Mouse (Mus musculus) lung, postnatal 0 days (tissue): ENCODE data around the gene Rhoj.

Experiments
- CTCF ChIP-seq: IDR thresholded peaks from 2 replicates; pipeline ENCODE4 v1.5.1; 2016; ENCODE audit warnings: antibody characterized with exemption, mild to moderate bottlenecking
- EP300 ChIP-seq: IDR thresholded peaks from 2 replicates; pipeline ENCODE4 v1.6.1; 2016; ENCODE audit warnings: antibody characterized with exemption, mild to moderate bottlenecking, control low read depth

DNA sequence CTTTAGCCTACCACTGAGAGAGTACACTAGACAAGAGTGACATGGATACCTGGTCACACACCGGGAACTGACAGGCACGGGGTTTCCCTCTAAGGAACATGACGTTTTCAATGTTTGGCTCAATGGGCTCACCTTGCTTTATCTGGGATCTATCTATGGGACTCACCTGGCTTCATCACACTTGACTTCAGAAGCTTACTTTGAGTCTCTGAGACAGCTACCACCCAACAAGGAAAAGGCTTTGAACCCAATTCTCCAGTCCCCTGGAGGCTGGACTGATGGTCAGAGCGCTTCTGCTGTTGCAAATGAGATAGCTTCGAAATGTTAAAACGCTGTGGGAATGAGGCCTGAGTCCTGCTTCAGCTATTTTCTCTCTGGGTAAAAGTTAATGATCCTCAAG, 59.2 kb downstream of the Rhoj start:
- TF ChIP-seq EP300 (no peak), CTCF (no peak)
